Mouse (Mus musculus): ENCODE results near the gene Wnt1.

Wnt1 gene

DNA sequence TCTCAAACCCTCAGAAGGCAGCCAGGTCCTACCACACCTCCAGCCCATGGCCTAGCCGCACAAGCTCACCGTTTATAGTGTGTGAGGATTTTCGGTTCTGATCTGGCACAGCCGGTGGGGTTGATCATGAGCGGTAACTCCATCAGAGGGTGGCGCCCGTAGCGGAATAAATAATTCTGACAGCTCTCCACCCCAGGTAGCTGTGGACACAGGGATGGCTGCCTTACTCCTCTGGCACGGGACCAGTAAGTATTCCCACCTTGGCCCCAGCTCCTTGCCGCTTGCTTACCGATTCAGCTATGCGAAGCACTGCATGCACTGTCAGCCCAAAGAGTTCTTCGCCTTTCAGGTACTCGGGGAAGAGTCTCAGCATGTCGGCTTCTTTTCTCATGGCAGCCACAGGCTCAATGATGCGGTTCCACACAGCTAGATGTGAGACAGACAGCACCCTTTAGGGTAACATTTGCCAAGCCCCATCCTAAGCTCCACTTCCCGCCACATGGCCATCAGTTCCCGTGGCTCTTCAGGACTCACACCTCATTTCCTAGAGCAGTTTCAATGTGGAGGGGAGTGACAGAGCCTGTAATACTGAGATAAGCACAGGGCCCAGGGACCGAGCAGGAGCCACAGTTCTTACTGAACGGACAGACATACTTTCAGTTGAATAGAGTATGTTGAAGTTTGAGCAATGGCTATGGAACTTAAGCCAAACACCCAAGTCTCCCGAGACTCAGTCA is 47.5 kb downstream of the Wnt1 start:
- DNase-seq (ENCODE audit: low spot score), result no peak

DNA sequence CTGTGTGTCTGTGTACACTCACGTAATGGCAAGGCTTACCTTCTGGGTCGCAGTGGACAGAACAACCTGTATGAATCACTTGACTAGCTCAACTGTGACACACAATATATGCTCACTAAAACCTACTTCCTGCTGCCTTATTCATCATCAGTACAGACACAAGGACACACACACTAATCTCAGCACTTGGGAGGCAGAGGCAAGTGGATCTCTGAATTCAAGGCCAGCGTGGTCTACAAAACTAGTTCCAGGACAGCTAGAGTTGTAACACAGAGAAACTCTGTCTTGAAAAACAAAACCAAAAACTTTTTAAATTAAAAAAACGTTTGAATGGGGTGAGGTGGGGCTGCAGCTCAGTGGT is 48.1 kb downstream of the Wnt1 start:
- DNase-seq (ENCODE audit: low spot score), result no peak

DNA sequence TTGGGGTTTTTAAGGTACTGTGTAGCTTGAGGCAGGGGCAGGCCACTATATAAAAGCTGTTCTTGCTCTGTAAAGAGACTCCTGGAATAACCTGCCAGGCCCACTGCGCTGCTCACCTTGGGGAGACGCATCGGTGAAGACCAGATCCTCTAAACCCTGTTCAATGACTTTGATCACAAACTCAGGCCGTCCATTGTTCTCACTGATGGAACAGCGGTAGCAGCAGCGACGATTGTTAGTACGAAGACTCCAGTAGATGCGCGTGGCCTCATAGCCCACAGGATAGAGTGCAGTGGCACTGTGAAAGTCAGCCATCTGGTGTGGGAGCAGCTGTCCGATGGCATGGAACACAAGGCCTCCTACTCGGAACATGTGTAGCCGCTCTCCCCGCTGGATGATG is 49.5 kb downstream of the Wnt1 start:
- no peak for DNase-seq (ENCODE audit: low spot score)

DNA sequence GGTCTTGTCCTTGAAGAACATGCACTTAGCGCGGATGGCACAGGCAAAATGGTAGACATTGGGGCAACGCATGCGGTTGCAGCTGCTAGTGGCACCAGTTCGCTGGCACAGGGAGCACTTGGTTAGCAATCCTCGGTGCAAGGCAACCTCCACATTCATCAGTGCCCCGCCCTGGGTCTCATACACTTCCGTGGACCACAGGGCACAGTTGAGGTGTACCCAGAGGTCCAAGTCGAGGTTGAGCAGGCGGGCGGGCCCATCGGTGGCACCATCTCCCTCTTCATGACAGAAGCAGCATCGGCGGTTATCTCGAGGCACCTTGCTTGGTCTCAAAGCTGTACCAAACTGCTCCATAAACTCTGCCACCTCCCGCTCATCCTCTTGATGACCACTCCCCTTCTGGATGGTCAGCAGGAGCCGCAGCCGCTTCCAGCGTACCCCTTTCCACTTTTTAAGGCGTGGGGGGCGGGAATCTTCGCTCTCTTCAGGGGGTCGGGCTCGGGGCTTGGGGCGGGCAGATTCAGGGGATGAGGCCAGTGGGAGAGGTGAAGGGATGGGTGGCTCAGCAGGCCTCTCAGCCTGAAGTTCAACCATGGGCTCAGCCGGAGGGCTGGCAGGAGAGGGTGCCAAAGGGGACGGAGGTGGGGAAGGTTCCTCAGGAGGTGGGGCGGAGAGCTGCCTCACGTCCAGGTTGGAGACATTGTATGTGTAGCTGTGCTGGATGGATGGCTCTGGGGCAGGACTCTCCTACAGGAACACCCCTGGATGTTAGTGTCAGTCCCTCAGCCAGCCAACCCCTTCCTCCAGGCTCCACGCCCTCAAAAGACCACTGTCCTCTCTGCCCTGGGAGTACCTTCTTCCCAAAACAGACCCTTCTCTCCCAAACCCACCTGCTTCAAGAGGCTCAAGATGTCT is 50.3 kb downstream of the Wnt1 start:
- DNase-seq (ENCODE audit: low spot score), result no peak

Measured in lung, postnatal 25 days (tissue).